Mouse (Mus musculus): ENCODE measurements around the gene Prg3.

The Prg3 gene

GRCm38 (mm10) chr2:84987930-84988329, at the start of gene Prg3:
Prg3 (plus strand) TSS chr2:84988215.
- DNase-seq = no peak

- DNase-seq = no peak
These were observed 49.6 kb upstream of the Prg3 start for GRCm38 (mm10) chr2:84938249-84938946.

GRCm38 (mm10) chr2:84939306-84939705, 48.7 kb upstream of the Prg3 start:
- no peak for DNase-seq

DNA sequence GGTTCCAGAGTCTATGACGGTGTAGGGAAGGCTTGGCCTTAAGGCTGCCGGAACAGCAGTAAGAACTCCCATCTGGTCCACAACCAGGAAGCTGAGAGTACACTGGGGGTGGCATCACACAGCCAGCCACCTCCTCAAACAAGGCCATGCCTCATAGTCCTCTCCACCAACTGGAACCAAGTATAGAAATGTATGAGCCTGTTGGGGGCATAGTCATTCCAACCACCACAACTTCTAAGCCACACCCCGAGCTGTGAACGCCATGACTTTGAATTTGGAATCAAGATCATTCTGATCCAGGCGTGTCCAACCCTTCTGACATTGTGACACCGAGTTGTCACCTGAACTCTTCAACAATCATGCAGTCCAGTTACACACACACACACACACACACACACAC, 48.3 kb upstream of the Prg3 start:
- no peak for DNase-seq

GRCm38 (mm10) chr2:84941332-84941731, 46.7 kb upstream of the Prg3 start:
- DNase-seq = no peak

GRCm38 (mm10) chr2:84941795-84942194, 46.2 kb upstream of the Prg3 start:
- no peak for DNase-seq

DNA sequence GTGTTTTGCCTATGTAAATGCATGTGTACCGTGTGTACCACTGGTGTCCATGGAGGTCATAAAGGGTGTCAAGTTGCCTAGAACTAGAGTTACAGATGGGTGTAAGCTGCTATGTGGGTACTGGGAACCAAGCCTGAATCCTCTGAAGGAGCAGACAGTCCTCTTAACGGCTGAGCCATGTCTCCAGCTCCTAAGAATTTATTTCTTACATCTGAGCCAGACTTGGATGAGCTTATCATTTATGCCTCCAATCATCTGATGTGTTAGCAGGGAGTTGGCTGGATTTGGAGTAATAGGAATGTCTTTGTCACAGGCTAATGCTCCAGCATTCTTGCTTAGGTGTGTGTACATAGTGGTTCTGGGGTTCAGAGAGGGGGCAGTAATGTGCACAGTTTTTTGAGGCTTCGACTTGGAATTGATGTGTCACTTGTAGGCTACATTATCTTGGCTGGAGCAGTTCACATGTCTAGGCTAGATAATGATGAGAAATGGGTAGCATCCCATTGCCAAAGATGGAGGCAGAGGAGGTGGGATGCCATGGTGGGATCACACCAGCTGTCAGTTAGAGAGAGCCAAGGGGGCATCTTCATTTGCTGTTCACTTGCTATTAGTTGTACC, 40.8 kb upstream of the Prg3 start:
- no peak for DNase-seq

DNA sequence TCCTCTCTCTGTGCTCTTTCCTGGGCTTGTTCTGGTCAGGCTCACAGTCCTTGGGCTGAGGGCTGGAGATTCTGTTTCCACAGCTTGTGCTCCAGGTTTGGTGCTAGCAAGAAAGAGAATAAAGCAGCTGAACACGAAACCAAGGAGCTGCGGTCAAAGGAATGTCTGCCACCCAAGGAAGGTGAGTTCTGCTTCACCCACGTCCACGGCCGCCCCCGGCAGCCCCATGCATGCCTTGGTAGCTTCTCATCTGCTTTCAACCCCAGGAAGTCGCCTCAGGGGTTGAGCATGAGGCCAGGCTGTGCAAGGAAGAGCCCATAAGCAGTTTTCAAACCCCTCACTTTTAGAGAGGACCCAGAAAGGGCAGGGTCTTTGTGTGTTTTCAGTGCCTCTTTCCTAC, 39.8 kb upstream of the Prg3 start:
- no peak for DNase-seq

GRCm38 (mm10) chr2:84948721-84949120, 39.3 kb upstream of the Prg3 start:
- DNase-seq = no peak

DNA sequence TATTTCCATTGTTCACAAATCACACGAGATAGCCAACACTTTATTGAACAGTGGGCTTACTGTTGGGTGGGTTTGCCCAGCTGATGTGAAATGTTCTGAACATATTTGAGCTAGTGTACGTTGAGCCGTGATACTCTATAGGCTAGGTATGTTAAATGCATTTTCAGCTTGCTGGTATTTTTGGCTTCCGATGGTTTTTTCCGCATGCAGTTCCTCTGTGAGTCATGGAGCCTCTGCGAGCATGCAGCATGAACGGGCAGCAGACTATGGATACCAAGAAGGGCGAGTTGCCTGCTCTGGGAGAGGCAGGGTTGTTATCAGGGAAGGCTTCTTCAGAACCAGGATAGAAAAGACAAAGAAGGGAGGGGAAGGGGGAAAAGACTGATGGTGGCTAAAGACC, 37.0 kb upstream of the Prg3 start:
- DNase-seq = no peak

DNA sequence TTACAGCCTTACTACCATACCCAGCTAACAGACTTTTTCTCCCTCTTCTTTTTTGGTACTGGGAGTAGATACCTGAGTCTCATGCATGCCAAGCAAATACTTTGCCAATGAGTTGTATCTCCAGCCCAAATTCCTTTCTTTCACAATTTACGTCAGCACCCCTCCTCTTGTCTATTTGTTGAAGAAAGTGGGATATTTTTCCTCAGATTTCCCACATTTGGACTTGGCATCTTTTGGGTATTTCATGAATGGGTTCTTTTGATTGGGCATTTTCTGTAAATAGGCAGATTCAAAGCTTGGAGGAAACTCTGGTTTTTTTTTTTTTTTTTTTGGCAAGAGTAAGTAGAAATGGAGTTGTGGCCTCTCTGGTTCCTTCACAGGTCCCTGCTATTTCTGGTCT, 35.8 kb upstream of the Prg3 start:
- DNase-seq = no peak

- DNase-seq = no peak
These were observed 35.3 kb upstream of the Prg3 start for GRCm38 (mm10) chr2:84952693-84953092.

DNA sequence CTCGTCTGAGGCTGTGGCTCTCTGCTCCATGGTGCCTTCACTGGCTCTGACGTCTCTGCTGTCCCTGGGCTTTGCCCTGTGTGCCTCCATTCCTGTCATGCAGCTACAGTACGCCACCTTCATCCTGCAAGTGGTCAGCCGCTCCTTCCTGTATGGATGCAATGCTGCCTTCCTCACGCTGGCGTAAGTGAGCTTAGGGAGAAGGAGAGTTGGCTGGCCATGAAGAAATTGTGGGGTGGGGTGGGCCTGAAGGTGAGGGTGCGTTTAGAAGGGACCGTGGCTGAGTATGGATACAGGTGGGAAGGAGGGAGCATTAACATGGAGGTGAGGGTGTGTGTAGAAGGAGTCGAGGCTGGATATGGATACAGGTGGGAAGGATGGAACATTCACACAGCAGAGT, 32.6 kb upstream of the Prg3 start:
- DNase-seq = no peak

DNA sequence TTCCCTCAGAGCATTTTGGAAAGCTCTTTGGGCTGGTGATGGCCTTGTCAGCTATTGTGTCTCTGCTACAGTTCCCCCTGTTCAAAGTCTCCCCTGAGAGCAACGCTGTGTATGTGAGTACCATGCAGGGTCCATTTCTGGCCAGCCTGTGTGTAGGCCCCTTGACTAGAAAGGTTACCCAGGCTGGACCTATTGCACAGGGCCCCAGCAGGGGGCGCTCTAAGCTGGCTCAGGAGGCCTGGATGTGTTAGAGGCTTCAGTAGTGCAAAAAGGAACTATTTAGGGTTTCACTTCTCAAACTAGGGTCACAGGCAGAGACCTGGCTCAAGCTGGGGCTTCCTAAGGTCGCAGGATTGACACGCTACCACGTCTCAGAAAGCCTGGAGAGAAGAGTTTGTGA, 31.7 kb upstream of the Prg3 start:
- DNase-seq = peak; percentile 11 to 32

- DNase-seq = no peak
These were observed 29.3 kb upstream of the Prg3 start for GRCm38 (mm10) chr2:84958588-84959264.

GRCm38 (mm10) chr2:84961300-84961699, 26.7 kb upstream of the Prg3 start:
- DNase-seq = no peak

DNA sequence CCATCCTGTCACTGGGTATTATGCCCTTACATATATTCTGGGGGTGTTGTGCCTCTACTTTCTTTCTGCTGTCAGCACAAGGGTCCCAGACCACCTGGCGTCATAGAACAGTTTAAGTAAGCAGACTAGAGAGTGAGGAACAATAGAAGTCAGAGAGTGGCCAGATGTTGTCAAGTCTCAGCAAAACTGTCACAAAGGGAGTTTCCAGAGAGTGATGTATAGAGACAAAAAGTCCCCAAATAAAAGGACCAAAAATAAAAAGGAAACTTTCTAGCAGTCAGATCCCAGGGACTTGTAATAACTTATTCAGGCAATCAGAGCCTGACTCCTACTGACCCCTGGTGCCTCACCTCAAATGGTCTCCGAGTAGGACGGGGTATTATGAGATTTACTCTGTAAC, 26.1 kb upstream of the Prg3 start:
- no peak for DNase-seq

DNA sequence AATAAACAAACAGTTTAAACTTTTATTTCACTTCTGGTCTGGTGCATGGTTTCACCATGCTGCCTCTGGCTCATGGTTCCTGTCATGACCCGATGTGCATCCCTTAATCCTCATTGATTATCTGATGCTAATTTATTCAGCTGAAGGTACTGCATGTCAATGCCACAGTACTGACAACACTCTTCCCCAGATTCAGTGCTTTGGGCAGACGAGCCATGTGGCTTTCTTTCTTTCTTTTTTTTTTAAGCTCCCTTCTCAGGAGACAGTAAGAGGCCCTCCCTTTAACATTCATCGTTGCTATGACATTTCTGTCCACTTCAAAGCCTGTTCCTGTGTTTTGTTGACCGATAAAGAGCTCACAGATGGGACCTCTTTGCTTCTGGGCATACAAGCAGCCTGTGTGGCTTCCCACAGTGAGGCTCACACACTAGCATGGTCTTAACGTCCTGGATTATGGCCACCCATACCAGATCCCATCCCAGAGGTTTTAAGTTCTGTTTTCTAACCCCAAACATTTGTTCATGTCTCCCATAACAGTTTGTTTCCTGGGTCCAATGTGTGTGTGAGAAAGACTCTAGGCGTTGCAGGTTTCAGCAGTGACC, 25.0 kb upstream of the Prg3 start:
- DNase-seq = no peak

- no peak for DNase-seq
These were observed 23.8 kb upstream of the Prg3 start for GRCm38 (mm10) chr2:84964111-84964801.

DNA sequence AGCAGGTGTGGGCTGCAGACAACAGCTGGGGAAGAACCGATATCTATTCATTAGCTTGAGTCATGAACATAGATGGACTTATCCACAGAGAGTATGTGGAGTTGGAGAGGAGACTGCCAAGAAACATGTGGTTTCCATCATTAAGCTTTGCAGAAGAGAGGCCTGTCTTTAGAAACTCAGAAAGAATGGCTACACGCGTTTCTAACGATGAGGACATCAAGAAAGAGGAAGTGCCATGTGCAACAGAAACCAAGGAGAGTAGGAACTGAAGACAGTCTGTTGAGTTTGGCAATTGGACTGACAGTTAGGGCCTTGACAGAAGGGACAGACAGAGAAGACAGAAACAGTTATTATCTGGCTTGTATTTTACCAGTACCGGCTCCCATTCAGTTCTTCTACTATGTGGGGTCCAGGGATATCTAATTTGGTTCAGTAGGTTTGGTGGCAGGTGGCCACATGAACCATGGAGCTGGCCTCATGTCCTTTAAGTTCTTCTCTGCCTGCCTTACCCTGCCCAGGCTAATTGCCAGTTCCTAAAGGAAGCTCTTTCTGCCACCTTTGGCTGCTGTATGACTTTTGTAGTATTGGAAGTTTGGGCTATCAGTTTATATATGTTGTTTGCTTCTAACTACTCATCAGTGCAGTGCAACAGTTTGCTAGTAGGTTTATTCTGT, 20.6 kb upstream of the Prg3 start:
- DNase-seq = no peak

- no peak for DNase-seq
These were observed 12.4 kb upstream of the Prg3 start for GRCm38 (mm10) chr2:84975580-84975979.

DNA sequence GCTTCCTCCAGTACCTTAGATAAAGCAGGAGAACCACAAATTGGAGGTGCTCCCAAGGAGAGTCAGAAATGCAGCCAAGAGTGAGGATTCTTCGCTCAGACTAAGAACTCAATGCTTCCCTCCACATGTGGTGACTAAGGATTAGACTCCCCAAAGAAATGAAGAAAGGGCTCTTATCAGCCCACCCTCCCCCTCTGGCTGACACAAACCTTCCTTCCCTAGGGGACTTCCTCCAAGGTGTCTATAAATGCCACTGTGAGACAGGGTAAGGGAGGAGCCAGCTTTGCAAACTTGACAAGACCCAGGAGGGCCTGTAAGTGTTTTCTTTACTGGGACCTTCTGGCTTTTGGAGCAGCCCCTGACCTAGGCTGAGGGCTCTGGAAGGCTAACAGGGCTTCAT, 7.8 kb upstream of the Prg3 start, which contains the start of gene Prg2:
Prg2 (plus strand) TSS at position 274 of the 400 bp plus-strand sequence.
- no peak for DNase-seq

GRCm38 (mm10) chr2:84996376-84996775, 8.4 kb downstream of the Prg3 start:
- no peak for DNase-seq
